Mouse (Mus musculus) E14TG2a.4 (cell line): ENCODE measurements at regions not wholly inside any gene's neighbourhood (a gene's known extent, or its start where the extent isn't known, plus 50 kb on each side); places are given as distances from the start of the nearest gene placed in this dataset.
A peak's percentile ranks its signal among the peaks of the same experiment; 100 is the strongest.
"Not testable (repeated sequence)": the region's sequence is repeated elsewhere in the genome, so short reads cannot be mapped to it uniquely, and the experiment has no call there.

Experiments
- H3K27me3 ChIP-seq: 2 replicates; pipeline ENCODE4 v1.6.1; 2014; ENCODE audit warnings: low read length, control low read depth; ENCODE audit not compliant: insufficient read depth
- H3K36me3 ChIP-seq: 2 replicates; pipeline ENCODE4 v1.6.1; 2014; ENCODE audit warnings: low read length, control low read depth; ENCODE audit not compliant: insufficient read depth
- H3K4me1 ChIP-seq: replicated peaks from 2 replicates; pipeline ENCODE4 v1.6.1; 2014; ENCODE audit warnings: low read depth, low read length, control low read depth
- H3K4me3 ChIP-seq: replicated peaks from 2 replicates; pipeline ENCODE4 v1.5.1; 2014; ENCODE audit warnings: mild to moderate bottlenecking, low read length
- H3K9me3 ChIP-seq: 2 replicates; pipeline ENCODE4 v1.6.1; 2014; ENCODE audit warnings: low read length, control low read depth
- CTCF ChIP-seq: conservative IDR thresholded peaks from 2 replicates; pipeline ENCODE4 v1.5.1; 2014; ENCODE audit warnings: low read length
- NANOG ChIP-seq: IDR thresholded peaks from 2 replicates; pipeline ENCODE4 v1.6.1; 2014; ENCODE audit warnings: borderline replicate concordance, low read length, mixed read lengths
- POU5F1 ChIP-seq: IDR thresholded peaks from 2 replicates; pipeline ENCODE4 v1.6.1; 2014; ENCODE audit warnings: low read length, borderline replicate concordance

DNA sequence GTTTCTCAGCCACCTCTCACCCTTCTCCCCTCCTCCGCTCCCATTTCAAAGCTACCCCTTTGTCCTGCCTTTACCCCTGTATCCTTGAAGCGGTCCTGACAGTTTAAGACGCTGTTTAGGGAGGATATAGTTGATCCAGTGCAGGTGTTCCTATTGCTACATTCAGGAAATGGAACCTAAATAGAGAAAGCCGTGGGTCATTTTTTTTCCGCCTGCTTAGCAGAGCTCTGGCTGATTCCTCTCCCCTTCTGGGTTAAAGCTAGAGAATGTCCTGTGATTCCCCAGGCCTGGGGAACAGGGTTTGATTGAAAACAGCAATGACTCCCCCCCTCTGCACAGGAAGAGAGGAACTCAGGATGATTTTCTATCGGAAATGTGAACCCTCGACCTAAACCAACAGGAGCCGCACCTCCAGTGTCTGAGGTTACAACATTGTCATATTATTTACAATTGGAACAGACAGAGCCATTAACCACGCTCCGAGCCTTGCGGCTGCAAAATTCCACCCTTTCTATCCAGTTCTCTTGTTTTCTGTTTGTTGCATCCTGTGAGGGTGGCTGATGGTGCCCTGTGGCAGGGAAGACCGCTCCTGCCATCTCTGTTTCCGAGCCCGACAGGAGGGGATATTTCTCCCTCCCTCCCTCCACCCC is 127.5 kb downstream of the Gm11077 start:
- Histone ChIP-seq H3K36me3 (no peaks in the 10 kb centered on the region), H3K4me1 (peaks cover 14% of the 10 kb centered on the region), H3K9me3 (no peaks in the 10 kb centered on the region), H3K27me3 (peaks cover 38% of the 10 kb centered on the region), H3K4me3 (peak overlapping the region; percentile 10; the same call in 1 of the 2 replicates)
- TF ChIP-seq POU5F1 (no peak), CTCF (no peak), NANOG (no peak)

DNA sequence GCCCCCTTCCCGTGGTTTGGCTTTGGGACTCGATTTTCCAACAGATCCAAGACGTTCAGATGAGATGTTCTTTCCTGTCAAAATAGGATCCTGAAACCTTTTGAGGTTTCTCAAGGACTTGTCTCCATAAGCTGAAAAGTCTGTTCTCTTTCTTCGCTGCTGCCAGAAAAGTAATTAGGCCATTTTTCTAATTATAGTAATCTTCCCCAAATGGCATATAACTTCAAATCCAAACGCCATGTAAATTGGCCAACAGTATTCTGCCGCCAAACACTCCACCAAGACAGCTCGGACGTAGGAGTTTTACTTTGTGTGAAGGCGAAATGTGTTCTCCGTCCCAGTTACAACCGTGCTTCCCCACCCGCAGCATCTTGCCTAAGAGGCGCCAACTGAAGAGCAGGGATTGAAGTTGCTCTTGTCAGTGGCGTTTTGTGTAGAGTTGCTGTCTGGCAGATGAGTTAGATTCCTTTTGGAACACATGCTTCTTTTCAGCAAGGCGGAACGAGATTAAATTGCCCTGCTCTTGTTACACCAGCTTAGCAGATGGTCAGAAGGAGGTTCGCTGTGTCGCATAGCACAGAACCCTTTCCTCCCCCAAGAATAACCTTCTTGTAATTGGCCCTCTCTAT is 128.1 kb downstream of the Gm11077 start:
- Histone ChIP-seq H3K4me3 (peak overlapping the region; percentile 35; the same call in 1 of the 2 replicates), H3K9me3 (no peaks in the 10 kb centered on the region), H3K4me1 (peaks cover 14% of the 10 kb centered on the region), H3K36me3 (no peaks in the 10 kb centered on the region), H3K27me3 (peaks cover 38% of the 10 kb centered on the region)
- TF ChIP-seq POU5F1, result no peak
- TF ChIP-seq NANOG, result no peak
- no peak for TF ChIP-seq CTCF

DNA sequence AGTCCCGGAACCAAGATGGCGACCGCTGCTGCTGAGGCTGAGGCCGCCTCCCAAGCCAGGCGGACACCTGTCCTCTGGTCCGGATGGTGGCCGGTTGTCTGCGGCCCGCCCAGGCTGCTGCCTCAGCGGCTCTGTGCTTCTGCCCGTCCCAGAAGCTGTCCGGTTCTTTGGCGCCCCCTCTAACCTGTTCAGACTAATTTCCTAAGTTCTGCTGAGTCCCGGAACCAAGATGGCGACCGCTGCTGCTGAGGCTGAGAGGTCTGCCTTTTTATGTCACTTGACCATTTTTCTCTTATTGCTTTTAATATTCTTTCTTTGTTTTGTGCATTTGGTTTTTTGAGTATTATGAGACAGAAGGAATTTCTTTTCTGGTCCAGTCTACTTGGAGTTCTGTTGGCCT is 140.4 kb downstream of the Gm11077 start:
- H3K9me3 ChIP-seq, result peaks cover 20% of the 10 kb centered on the region; the same call in 1 of the 2 replicates
- H3K36me3 ChIP-seq, H3K4me1 ChIP-seq, H3K27me3 ChIP-seq: not testable (repeated sequence)
- H3K4me3 ChIP-seq, result peak overlapping the region; percentile 62

GRCm38 (mm10) chr6:140874831-140875230 is 145.7 kb downstream of the Gm11077 start:
- Histone ChIP-seq H3K36me3 (no peaks in the 10 kb centered on the region), H3K27me3 (peaks cover 3% of the 10 kb centered on the region; the same call in 1 of the 2 replicates), H3K9me3 (peaks cover 17% of the 10 kb centered on the region; the same call in 1 of the 2 replicates), H3K4me3 (no peak overlapping the region), H3K4me1 (no peaks in the 10 kb centered on the region)
- TF ChIP-seq POU5F1, result no peak
- no peak for TF ChIP-seq CTCF
- no peak for TF ChIP-seq NANOG

DNA sequence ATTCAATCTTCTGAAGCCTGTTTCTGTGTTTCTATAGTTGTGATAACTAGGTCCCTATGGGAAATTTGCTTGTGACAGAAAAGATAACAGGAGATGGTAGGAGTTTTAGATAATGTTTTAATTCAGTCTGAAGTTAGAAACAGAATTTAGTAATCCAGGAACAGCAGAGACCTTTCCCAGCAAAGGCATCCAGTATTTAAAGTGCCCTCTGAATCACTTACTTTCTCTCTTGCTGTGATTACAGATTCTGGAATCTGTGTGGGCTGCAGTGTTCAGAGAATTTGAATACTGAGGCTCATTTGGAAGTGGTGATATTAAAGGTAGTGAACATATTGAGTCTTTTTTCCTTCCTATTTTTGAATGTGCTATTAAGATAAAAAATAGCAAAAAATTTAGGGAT is 154.6 kb downstream of the Gm11077 start:
- Histone ChIP-seq H3K9me3 (peaks cover 13% of the 10 kb centered on the region), H3K36me3 (no peaks in the 10 kb centered on the region), H3K27me3 (no peaks in the 10 kb centered on the region), H3K4me1 (no peaks in the 10 kb centered on the region), H3K4me3 (no peak overlapping the region)
- TF ChIP-seq CTCF, result no peak
- no peak for TF ChIP-seq POU5F1
- TF ChIP-seq NANOG, result no peak

- no peaks in the 10 kb centered on the region for H3K27me3 ChIP-seq
- no peaks in the 10 kb centered on the region for H3K4me1 ChIP-seq
- no peak overlapping the region for H3K4me3 ChIP-seq
- H3K9me3 ChIP-seq, result peaks cover 2% of the 10 kb centered on the region; the same call in 1 of the 2 replicates
- TF ChIP-seq POU5F1, result no peak
- TF ChIP-seq NANOG, result no peak
- no peak for TF ChIP-seq CTCF
- H3K36me3 ChIP-seq, result no peaks in the 10 kb centered on the region
Observed at GRCm38 (mm10) chr6:140888610-140889009, 159.5 kb downstream of the Gm11077 start.

- TF ChIP-seq POU5F1 (no peak), CTCF (no peak), NANOG (no peak)
- Histone ChIP-seq H3K36me3 (no peaks in the 10 kb centered on the region), H3K4me1 (no peaks in the 10 kb centered on the region)
Observed at GRCm38 (mm10) chr6:140890060-140890459, 161.0 kb downstream of the Gm11077 start.

DNA sequence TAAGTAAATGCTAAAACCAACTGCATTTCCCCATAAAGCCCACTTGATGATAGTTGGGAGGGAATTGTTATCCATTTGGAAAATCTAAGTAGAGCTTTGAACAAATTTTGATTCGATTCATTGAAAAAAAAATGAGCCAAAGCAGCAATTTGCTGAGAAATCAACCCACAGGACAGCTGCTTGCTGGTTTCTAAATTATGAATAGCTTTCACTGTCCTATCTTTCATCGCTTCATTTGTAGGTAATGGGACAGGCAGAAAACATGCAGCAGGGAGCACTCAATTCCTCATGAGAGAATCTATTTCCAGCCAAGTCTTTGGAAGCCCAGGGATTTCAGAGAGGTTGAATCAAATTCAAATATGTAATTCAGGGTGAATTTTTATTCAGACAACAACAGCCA is 161.5 kb downstream of the Gm11077 start:
- H3K4me1 ChIP-seq, result no peaks in the 10 kb centered on the region
- H3K9me3 ChIP-seq, result no peaks in the 10 kb centered on the region
- TF ChIP-seq POU5F1 (no peak), CTCF (no peak), NANOG (no peak)
- H3K27me3 ChIP-seq, result no peaks in the 10 kb centered on the region
- no peak overlapping the region for H3K4me3 ChIP-seq
- no peaks in the 10 kb centered on the region for H3K36me3 ChIP-seq

More at GRCm38 (mm10) chr6:140890060-140890459, 161.0 kb downstream of the Gm11077 start:
- H3K9me3 ChIP-seq, result no peaks in the 10 kb centered on the region
- no peak overlapping the region for H3K4me3 ChIP-seq
- no peaks in the 10 kb centered on the region for H3K27me3 ChIP-seq

DNA sequence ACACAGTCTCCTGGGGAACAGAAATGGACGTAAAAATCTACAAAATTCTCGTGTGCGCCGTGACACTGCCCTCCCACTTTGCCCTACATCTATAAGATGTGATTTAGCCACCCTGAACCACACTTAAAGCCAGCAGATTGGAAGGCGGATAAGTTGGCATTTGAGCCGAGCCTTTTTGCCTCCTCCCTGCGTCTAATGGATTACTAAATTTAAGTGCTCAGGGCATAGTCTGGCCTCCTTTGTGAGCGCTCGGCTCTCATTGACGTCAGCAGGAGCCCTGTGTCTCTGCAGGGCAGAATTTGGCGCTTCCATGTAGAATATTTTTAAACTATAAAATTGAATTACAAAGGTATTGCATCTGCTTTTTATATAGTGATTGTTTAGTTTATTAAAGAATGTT is 165.4 kb downstream of the Gm11077 start:
- H3K4me1 ChIP-seq, result 0 out of 2 replicates have a peak, but pooled peaks cover 4% of the 10 kb centered on the region
- no peaks in the 10 kb centered on the region for H3K27me3 ChIP-seq
- H3K9me3 ChIP-seq, result no peaks in the 10 kb centered on the region
- H3K4me3 ChIP-seq, result 0 out of 2 replicates have a peak overlapping the region, but pooled peaks have one; percentile 17
- TF ChIP-seq NANOG, result no peak
- H3K36me3 ChIP-seq, result no peaks in the 10 kb centered on the region
